Mouse (Mus musculus): ENCODE measurements around the gene a. TPM values are rescaled to one million over a fixed set of nuclear protein-coding genes. Genes with fewer than 3 reads are reported as not detected.
"Not testable (repeated sequence)": the region's sequence is repeated elsewhere in the genome, so short reads cannot be mapped to it uniquely, and the experiment has no call there.

Gene a
- polyA plus RNA-seq, 1 experiment from 2014 or later: 2.0 TPM

DNA sequence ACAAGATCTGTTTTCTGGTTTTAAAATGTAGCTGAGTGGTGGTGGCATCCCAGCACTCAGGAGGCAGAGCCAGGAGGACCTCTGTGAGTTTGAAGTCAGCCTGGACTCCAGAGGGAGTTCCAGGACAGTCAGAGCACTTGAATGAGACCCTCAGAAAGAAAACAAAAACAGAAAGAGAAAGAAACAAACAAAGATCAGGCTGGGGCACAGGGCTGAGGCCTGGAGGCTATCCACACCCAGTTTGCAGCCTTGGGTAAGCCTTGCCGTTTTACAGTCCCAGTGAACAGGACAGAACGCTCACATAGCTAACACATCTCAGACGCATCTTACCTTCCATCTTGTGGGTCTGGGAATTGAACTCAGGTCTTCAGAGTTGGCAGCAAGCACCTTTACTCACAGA, 155.7 kb downstream of the a start:
- no peaks in the 10 kb centered on the region for H3K9me3 ChIP-seq
- peaks cover 16% of the 10 kb centered on the region for H3K27me3 ChIP-seq (ENCODE audit: poor library complexity, severe bottlenecking)
- DNase-seq (ENCODE audit: extremely low spot score, low spot score): no peak
- 90% methylated on average over 3 of the region's 3 CpGs for WGBS
- H3K4me3 ChIP-seq: no peak overlapping the region
- H3K36me3 ChIP-seq (replicated peaks): no peaks in the 10 kb centered on the region
- H3K27ac ChIP-seq: no peak overlapping the region
- H3K4me1 ChIP-seq: peaks cover 13% of the 10 kb centered on the region

DNA sequence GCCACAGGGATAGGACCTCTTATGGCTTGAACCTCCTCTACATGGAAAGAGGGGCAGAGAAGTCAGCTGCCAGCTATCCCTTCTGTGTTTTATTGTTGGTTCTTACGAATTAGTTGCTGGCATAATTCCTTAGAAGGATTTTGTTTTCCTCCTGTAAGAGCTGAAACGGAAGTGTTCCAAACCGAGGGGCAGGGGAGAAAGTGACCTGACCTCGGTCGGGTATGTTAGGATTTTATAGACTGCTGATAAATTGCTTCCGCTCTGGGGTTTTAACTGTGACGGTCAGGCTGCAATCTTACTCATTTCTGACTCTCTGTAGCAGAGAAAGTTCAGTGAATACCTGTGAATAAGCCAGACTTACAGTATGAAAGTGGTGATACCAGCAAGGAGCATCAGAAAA, 158.2 kb downstream of the a start:
- Histone ChIP-seq H3K36me3 (replicated peaks) (no peaks in the 10 kb centered on the region), H3K4me1 (no peaks in the 10 kb centered on the region), H3K27ac (no peak overlapping the region), H3K4me3 (no peak overlapping the region), H3K9me3 (no peaks in the 10 kb centered on the region), H3K27me3 (ENCODE audit: poor library complexity, severe bottlenecking) (no peaks in the 10 kb centered on the region)
- WGBS: 80% methylated on average over 7 of the region's 7 CpGs
- DNase-seq (ENCODE audit: extremely low spot score, low spot score): no peak

GRCm38 (mm10) chr2:154949877-154950276, 158.7 kb downstream of the a start:
- WGBS: 85% methylated on average over 9 of the region's 9 CpGs
- no peak overlapping the region for H3K4me3 ChIP-seq
- H3K27ac ChIP-seq: no peak overlapping the region
- no peaks in the 10 kb centered on the region for H3K36me3 ChIP-seq (replicated peaks)
- H3K27me3 ChIP-seq (ENCODE audit: poor library complexity, severe bottlenecking): no peaks in the 10 kb centered on the region
- DNase-seq (ENCODE audit: extremely low spot score, low spot score): no peak
- no peaks in the 10 kb centered on the region for H3K9me3 ChIP-seq
- no peaks in the 10 kb centered on the region for H3K4me1 ChIP-seq

GRCm38 (mm10) chr2:154950601-154951000, 159.4 kb downstream of the a start:
- Histone ChIP-seq H3K27ac (no peak overlapping the region), H3K36me3 (replicated peaks) (no peaks in the 10 kb centered on the region), H3K9me3 (no peaks in the 10 kb centered on the region), H3K4me1 (no peaks in the 10 kb centered on the region), H3K27me3 (ENCODE audit: poor library complexity, severe bottlenecking) (no peaks in the 10 kb centered on the region), H3K4me3 (no peak overlapping the region)
- 72% methylated on average over 5 of the region's 5 CpGs for WGBS
- no peak for DNase-seq (ENCODE audit: extremely low spot score, low spot score)

DNA sequence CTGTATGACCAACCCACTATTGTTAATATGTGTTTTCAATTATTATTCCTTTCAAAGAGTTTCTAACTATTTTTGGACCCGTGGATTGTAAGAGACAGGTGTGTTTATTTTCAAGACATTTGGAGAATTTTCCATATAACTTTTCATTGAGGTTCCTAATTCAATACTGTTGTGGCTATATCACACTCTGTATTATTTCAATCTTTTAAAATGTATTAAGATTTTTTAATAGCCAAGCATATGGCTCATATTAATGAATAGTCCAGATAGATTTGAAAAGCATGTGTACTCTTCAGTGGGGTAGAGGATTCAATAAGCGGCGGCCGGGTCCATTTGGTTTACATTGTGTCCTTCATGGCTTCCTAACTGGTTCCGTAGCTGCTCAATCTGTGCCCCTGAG, 168.3 kb downstream of the a start:
- Histone ChIP-seq H3K27me3 (ENCODE audit: poor library complexity, severe bottlenecking) (peaks cover 4% of the 10 kb centered on the region), H3K27ac (no peak overlapping the region), H3K4me3 (no peak overlapping the region), H3K9me3 (no peaks in the 10 kb centered on the region), H3K36me3 (replicated peaks) (no peaks in the 10 kb centered on the region), H3K4me1 (peaks cover 15% of the 10 kb centered on the region)
- no peak for DNase-seq (ENCODE audit: extremely low spot score, low spot score)
- 86% methylated on average over 5 of the region's 5 CpGs for WGBS

GRCm38 (mm10) chr2:154959909-154960308, 168.7 kb downstream of the a start:
- Histone ChIP-seq H3K27me3 (ENCODE audit: poor library complexity, severe bottlenecking) (peaks cover 6% of the 10 kb centered on the region), H3K4me3 (no peak overlapping the region), H3K4me1 (peaks cover 15% of the 10 kb centered on the region), H3K27ac (no peak overlapping the region), H3K36me3 (replicated peaks) (no peaks in the 10 kb centered on the region), H3K9me3 (no peaks in the 10 kb centered on the region)
- no peak for DNase-seq (ENCODE audit: extremely low spot score, low spot score)
- 87% methylated on average over 3 of the region's 3 CpGs for WGBS

DNA sequence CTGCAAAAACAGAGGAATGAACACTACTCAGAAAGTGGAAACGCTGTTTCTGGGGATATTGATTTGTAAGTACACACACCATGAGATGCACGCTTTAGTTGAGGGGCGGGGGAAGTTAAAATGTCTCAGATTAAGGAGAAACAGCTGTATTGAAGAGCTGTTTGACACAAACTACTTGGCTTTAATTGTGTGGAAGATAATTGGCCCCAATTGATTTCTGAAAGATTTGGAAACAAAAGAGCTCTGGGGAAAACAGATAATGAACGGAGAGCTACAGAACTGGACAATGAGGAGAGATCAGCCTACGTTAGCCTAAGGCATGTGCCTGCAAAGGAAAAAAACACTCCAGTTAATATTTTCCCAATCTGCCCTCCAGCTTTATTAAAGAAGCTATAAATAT, 172.0 kb downstream of the a start:
- DNase-seq (ENCODE audit: extremely low spot score, low spot score): no peak
- H3K4me1 ChIP-seq: peaks cover 15% of the 10 kb centered on the region
- no peak overlapping the region for H3K27ac ChIP-seq
- H3K27me3 ChIP-seq (ENCODE audit: poor library complexity, severe bottlenecking): peaks cover 8% of the 10 kb centered on the region
- H3K4me3 ChIP-seq: no peak overlapping the region
- no peaks in the 10 kb centered on the region for H3K36me3 ChIP-seq (replicated peaks)
- H3K9me3 ChIP-seq: no peaks in the 10 kb centered on the region
- 41% methylated on average over 5 of the region's 5 CpGs for WGBS

- H3K27me3 ChIP-seq (ENCODE audit: poor library complexity, severe bottlenecking); H3K4me1 ChIP-seq; H3K9me3 ChIP-seq; H3K4me3 ChIP-seq; H3K27ac ChIP-seq; DNase-seq (ENCODE audit: extremely low spot score, low spot score); H3K36me3 ChIP-seq (replicated peaks): not testable (repeated sequence)
- 81% methylated on average over 14 of the region's 14 CpGs for WGBS
Measured at GRCm38 (mm10) chr2:154969740-154970397, 178.7 kb downstream of the a start.

GRCm38 (mm10) chr2:154971919-154972692, 180.9 kb downstream of the a start:
- H3K4me3 ChIP-seq: no peak overlapping the region
- peaks cover 8% of the 10 kb centered on the region; the same call in 1 of the 2 replicates for H3K4me1 ChIP-seq
- H3K27me3 ChIP-seq (ENCODE audit: poor library complexity, severe bottlenecking): no peaks in the 10 kb centered on the region
- no peak for DNase-seq (ENCODE audit: extremely low spot score, low spot score)
- no peaks in the 10 kb centered on the region for H3K9me3 ChIP-seq
- H3K27ac ChIP-seq: no peak overlapping the region
- WGBS: 76% methylated on average over 18 of the region's 18 CpGs
- H3K36me3 ChIP-seq (replicated peaks): no peaks in the 10 kb centered on the region

- no peak overlapping the region for H3K4me3 ChIP-seq
- H3K36me3 ChIP-seq (replicated peaks): no peaks in the 10 kb centered on the region
- 78% methylated on average over 5 of the region's 5 CpGs for WGBS
- no peak for DNase-seq (ENCODE audit: extremely low spot score, low spot score)
- no peaks in the 10 kb centered on the region for H3K9me3 ChIP-seq
- no peaks in the 10 kb centered on the region for H3K27me3 ChIP-seq (ENCODE audit: poor library complexity, severe bottlenecking)
- no peak overlapping the region for H3K27ac ChIP-seq
- H3K4me1 ChIP-seq: peaks cover 8% of the 10 kb centered on the region; the same call in 1 of the 2 replicates
Measured at GRCm38 (mm10) chr2:154972981-154973380, 181.8 kb downstream of the a start.

GRCm38 (mm10) chr2:154986609-154987008, 195.4 kb downstream of the a start:
- Histone ChIP-seq H3K27ac (no peak overlapping the region), H3K9me3 (no peaks in the 10 kb centered on the region), H3K4me1 (no peaks in the 10 kb centered on the region), H3K27me3 (ENCODE audit: poor library complexity, severe bottlenecking) (no peaks in the 10 kb centered on the region), H3K4me3 (no peak overlapping the region), H3K36me3 (replicated peaks) (no peaks in the 10 kb centered on the region)
- WGBS: 82% methylated on average over 1 of the region's 1 CpGs
- DNase-seq (ENCODE audit: extremely low spot score, low spot score): no peak

DNA sequence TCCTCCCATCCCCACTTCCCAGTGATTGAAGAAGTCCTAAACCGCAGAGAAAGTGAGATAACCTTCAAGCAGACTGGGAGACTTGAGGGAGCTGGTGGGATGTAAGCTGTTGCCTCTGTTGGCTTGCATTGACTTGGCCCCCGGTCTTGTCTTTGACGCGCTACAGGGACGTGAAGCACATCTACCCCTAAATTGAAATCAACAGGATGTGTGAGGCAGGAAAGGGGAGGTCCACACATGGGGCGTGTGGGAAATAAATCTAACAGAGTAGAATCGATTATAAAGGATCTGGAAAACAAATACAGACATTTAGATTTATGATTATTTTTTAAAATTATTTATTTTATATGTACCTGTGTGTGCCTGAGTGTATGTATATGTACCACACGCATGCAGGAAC, 200.2 kb downstream of the a start:
- no peaks in the 10 kb centered on the region for H3K4me1 ChIP-seq
- H3K27me3 ChIP-seq (ENCODE audit: poor library complexity, severe bottlenecking): no peaks in the 10 kb centered on the region
- H3K9me3 ChIP-seq: no peaks in the 10 kb centered on the region
- H3K4me3 ChIP-seq: no peak overlapping the region
- no peak overlapping the region for H3K27ac ChIP-seq
- WGBS: 90% methylated on average over 8 of the region's 8 CpGs
- no peaks in the 10 kb centered on the region for H3K36me3 ChIP-seq (replicated peaks)
- no peak for DNase-seq (ENCODE audit: extremely low spot score, low spot score)

DNA sequence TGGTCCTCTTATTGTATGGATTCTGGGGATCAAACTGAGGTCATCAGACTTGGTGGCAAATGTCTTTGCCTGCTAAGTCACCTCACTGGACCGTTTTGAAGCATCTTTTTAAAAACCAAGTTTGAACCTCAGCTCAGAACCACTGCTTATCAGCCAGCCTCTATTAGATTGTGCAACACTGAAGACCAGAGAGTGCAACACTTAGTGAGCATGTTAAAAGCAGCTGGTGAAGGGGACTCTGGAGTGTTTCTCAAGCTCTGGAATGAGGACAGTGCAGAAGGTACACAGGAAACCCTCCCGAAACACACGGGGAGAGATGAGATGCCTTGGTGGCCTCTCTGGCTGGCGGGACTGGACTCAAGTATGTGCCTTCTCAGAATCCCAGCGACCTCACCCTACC, 200.9 kb downstream of the a start:
- 82% methylated on average over 5 of the region's 5 CpGs for WGBS
- H3K27ac ChIP-seq: no peak overlapping the region
- H3K4me1 ChIP-seq: no peaks in the 10 kb centered on the region
- H3K27me3 ChIP-seq (ENCODE audit: poor library complexity, severe bottlenecking): no peaks in the 10 kb centered on the region
- no peak for DNase-seq (ENCODE audit: extremely low spot score, low spot score)
- H3K9me3 ChIP-seq: no peaks in the 10 kb centered on the region
- no peaks in the 10 kb centered on the region for H3K36me3 ChIP-seq (replicated peaks)
- H3K4me3 ChIP-seq: no peak overlapping the region
